Mouse (Mus musculus) midbrain, postnatal 0 days (tissue): Measurements from ENCODE around the gene Ccdc51. TPM values are rescaled to one million over a fixed set of nuclear protein-coding genes. Genes with fewer than 3 reads are reported as not detected.
"Not testable (repeated sequence)": the region's sequence is repeated elsewhere in the genome, so short reads cannot be mapped to it uniquely, and the experiment has no call there.

Experiments
- ATAC-seq: fragments of 200-750 bp; cut with Nextera tagmentation; 2 replicates; pipeline ENCODE4 v1.8.0; 2017; ENCODE audit warnings: moderate number of reproducible peaks, mild to moderate bottlenecking, moderate TSS enrichment, moderate library complexity; ENCODE audit not compliant: low FRiP score
- DNase-seq: peaks from one replicate; pipeline ENCODE4 v3.0.0-alpha.2; 2015; ENCODE audit warnings: low spot score
- H3K27ac ChIP-seq: fragments of 300-500 bp; sonication (generic); 2 replicates; pipeline ENCODE4 v1.5.1; 2014; ENCODE audit warnings: low read depth, mild to moderate bottlenecking, low read length, mixed read lengths
- H3K27me3 ChIP-seq: fragments of 300-500 bp; sonication (generic); 2 replicates; pipeline ENCODE4 v1.6.1; 2014; ENCODE audit warnings: low read length, control low read depth, mixed read lengths; ENCODE audit not compliant: insufficient read depth
- H3K36me3 ChIP-seq: fragments of 300-500 bp; sonication (generic); 2 replicates; pipeline ENCODE4 v1.6.1; 2014; ENCODE audit warnings: low read length, control low read depth, mixed read lengths; ENCODE audit not compliant: insufficient read depth
- H3K4me1 ChIP-seq: fragments of 300-500 bp; sonication (generic); 2 replicates; pipeline ENCODE4 v1.6.1; 2014; ENCODE audit warnings: mild to moderate bottlenecking, control low read depth, antibody characterized with exemption, low read length, mixed read lengths; ENCODE audit not compliant: insufficient read depth
- H3K4me2 ChIP-seq: fragments of 300-500 bp; sonication (generic); 2 replicates; pipeline ENCODE4 v1.6.1; 2014; ENCODE audit warnings: low read depth, mild to moderate bottlenecking, low read length, mixed read lengths; ENCODE audit not compliant: poor library complexity, severe bottlenecking
- H3K4me3 ChIP-seq: fragments of 300-500 bp; sonication (generic); 2 replicates; pipeline ENCODE4 v1.5.1; 2014; ENCODE audit warnings: low read depth, mild to moderate bottlenecking, low read length, moderate library complexity
- H3K9ac ChIP-seq: fragments of 300-500 bp; sonication (generic); replicated peaks from 2 replicates; pipeline ENCODE4 v1.6.1; 2014; ENCODE audit warnings: mild to moderate bottlenecking, low read length, moderate library complexity, mixed read lengths; ENCODE audit not compliant: poor library complexity, severe bottlenecking
- H3K9me3 ChIP-seq: fragments of 300-500 bp; sonication (generic); 2 replicates; pipeline ENCODE4 v1.6.1; 2016; ENCODE audit warnings: low read length, control low read depth
- CTCF ChIP-seq: IDR thresholded peaks from 2 replicates; pipeline ENCODE4 v1.5.1; 2016; ENCODE audit warnings: antibody characterized with exemption, mild to moderate bottlenecking
- WGBS: fragments of 180-500 bp; shearing (Covaris S2); extraction: QIAGEN DNeasy Blood & Tissue Kit; methylation state at CpG from one replicate; pipeline ENCODE4 v1.1.7; 2014; 5-methylcytosine and 5-hydroxymethylcytosine counted together
- polyA plus RNA-seq: library from polyadenylated mRNA; unstranded; fragments of >200 nt; fragmentation: Nextera tagmentation; extraction: Ambion mirVana; gene quantifications from 2 replicates; pipeline ENCODE4 v1.2.1, GENCODE M21; 2015
- total RNA-seq: library from RNA; depleted of rRNA; stranded (reverse); fragments of >200 nt; gene quantifications from 2 replicates; pipeline ENCODE4 v1.2.3, GENCODE M21; 2014; rRNA removed

The Ccdc51 gene
- total and polyA plus RNA-seq, 2 experiments from 2014 or later, result 4.8 to 6.9 TPM

- peak; percentile 40 for DNase-seq
- 51% methylated on average over 3 of the region's 3 CpGs for WGBS
- Histone ChIP-seq H3K4me3 (no peak overlapping the region), H3K4me1 (no peaks in the 10 kb centered on the region), H3K4me2 (no peak overlapping the region), H3K9ac (no peak overlapping the region), H3K27me3 (no peaks in the 10 kb centered on the region), H3K36me3 (no peaks in the 10 kb centered on the region), H3K27ac (no peak overlapping the region), H3K9me3 (no peaks in the 10 kb centered on the region)
- no peak for ATAC-seq
- TF ChIP-seq CTCF, result peak; percentile 73
Observed at GRCm38 (mm10) chr9:109128211-109128610, 45.9 kb downstream of the Ccdc51 start.

- no peak overlapping the region for H3K4me2 ChIP-seq
- no peaks in the 10 kb centered on the region for H3K36me3 ChIP-seq
- DNase-seq (no peak), ATAC-seq (no peak)
- no peaks in the 10 kb centered on the region for H3K27me3 ChIP-seq
- no peak overlapping the region for H3K9ac ChIP-seq
- 85% methylated on average over 5 of the region's 5 CpGs for WGBS
- H3K4me1 ChIP-seq, result no peaks in the 10 kb centered on the region
- H3K9me3 ChIP-seq, result no peaks in the 10 kb centered on the region
- TF ChIP-seq CTCF, result no peak
- H3K27ac ChIP-seq, result no peak overlapping the region
- no peak overlapping the region for H3K4me3 ChIP-seq
Observed at GRCm38 (mm10) chr9:109130076-109130475, 47.8 kb downstream of the Ccdc51 start.

- H3K4me1 ChIP-seq, DNase-seq, H3K36me3 ChIP-seq, H3K4me2 ChIP-seq, H3K9ac ChIP-seq, H3K27me3 ChIP-seq, H3K27ac ChIP-seq, H3K9me3 ChIP-seq, H3K4me3 ChIP-seq, ATAC-seq: not testable (repeated sequence)
- WGBS, result 67% methylated on average over 4 of the region's 4 CpGs
Observed at GRCm38 (mm10) chr9:109140414-109140813, 58.1 kb downstream of the Ccdc51 start.

Other genes starting within 250 kb of the Ccdc51 start
- 18.0 and 20.2 TPM in 2 replicates for gene Slc26a6, start 229.2 kb upstream of the Ccdc51 start, total RNA-seq
- gene Slc26a6, start 229.2 kb upstream of the Ccdc51 start, polyA plus RNA-seq, result 23.8 and 24.6 TPM in 2 replicates
- gene Tmem89, start 167.9 kb upstream of the Ccdc51 start, total RNA-seq, result 0.88 and 1.6 TPM in 2 replicates
- 0.18 and 0.21 TPM in 2 replicates for gene Tmem89, start 167.9 kb upstream of the Ccdc51 start, polyA plus RNA-seq
- gene Uqcrc1, start 145.9 kb upstream of the Ccdc51 start, total RNA-seq, result 407 and 456 TPM in 2 replicates
- 522 and 562 TPM in 2 replicates for gene Uqcrc1, start 145.9 kb upstream of the Ccdc51 start, polyA plus RNA-seq
- gene Col7a1, start 128.9 kb upstream of the Ccdc51 start, total RNA-seq, result 1.7 and 4.5 TPM in 2 replicates
- 0.71 and 1.5 TPM in 2 replicates for gene Col7a1, start 128.9 kb upstream of the Ccdc51 start, polyA plus RNA-seq
- not detected in 2 replicates for gene Ucn2, start 96.5 kb upstream of the Ccdc51 start, total RNA-seq
- gene Ucn2, start 96.5 kb upstream of the Ccdc51 start, polyA plus RNA-seq, result not detected in 2 replicates
- 46.1 and 51.7 TPM in 2 replicates for gene Pfkfb4, start 90.7 kb upstream of the Ccdc51 start, total RNA-seq
- 24.1 and 28.6 TPM in 2 replicates for gene Pfkfb4, start 90.7 kb upstream of the Ccdc51 start, polyA plus RNA-seq
- 79.7 and 80.6 TPM in 2 replicates for gene Shisa5, start 43.9 kb upstream of the Ccdc51 start, total RNA-seq
- gene Shisa5, start 43.9 kb upstream of the Ccdc51 start, polyA plus RNA-seq, result 75.0 and 89.3 TPM in 2 replicates
- 22.5 and 28.1 TPM in 2 replicates for gene Trex1, start 22.8 kb upstream of the Ccdc51 start, total RNA-seq
- 14.8 and 18.6 TPM in 2 replicates for gene Trex1, start 22.8 kb upstream of the Ccdc51 start, polyA plus RNA-seq
- gene Atrip, start 8.4 kb upstream of the Ccdc51 start, total RNA-seq, result 34.7 and 35.1 TPM in 2 replicates
- 32.9 and 34.7 TPM in 2 replicates for gene Atrip, start 8.4 kb upstream of the Ccdc51 start, polyA plus RNA-seq
- gene Tma7, start 94 bp downstream of the Ccdc51 start, total RNA-seq, result 129 and 162 TPM in 2 replicates
- 766 and 825 TPM in 2 replicates for gene Tma7, start 94 bp downstream of the Ccdc51 start, polyA plus RNA-seq
- 64.8 and 73.2 TPM in 2 replicates for gene Plxnb1, start 12.9 kb downstream of the Ccdc51 start, total RNA-seq
- 10.2 and 11.1 TPM in 2 replicates for gene Plxnb1, start 12.9 kb downstream of the Ccdc51 start, polyA plus RNA-seq
- gene Fbxw21, start 79.5 kb downstream of the Ccdc51 start, total RNA-seq, result not detected in 2 replicates
- gene Fbxw21, start 79.5 kb downstream of the Ccdc51 start, polyA plus RNA-seq, result not detected in 2 replicates
- not detected in 2 replicates for gene Fbxw13, start 113.5 kb downstream of the Ccdc51 start, total RNA-seq
- gene Fbxw13, start 113.5 kb downstream of the Ccdc51 start, polyA plus RNA-seq, result 0.16 TPM in 1 of 2 replicates, not detected in the other
- not detected in 2 replicates for gene Fbxw20, start 152.3 kb downstream of the Ccdc51 start, total RNA-seq
- not detected in 2 replicates for gene Fbxw20, start 152.3 kb downstream of the Ccdc51 start, polyA plus RNA-seq
- gene Fbxw14, start 205.2 kb downstream of the Ccdc51 start, total RNA-seq, result not detected in 2 replicates
- not detected in 2 replicates for gene Fbxw14, start 205.2 kb downstream of the Ccdc51 start, polyA plus RNA-seq